Mouse (Mus musculus): ENCODE data around the gene Lipt1. TPM values are rescaled to one million over a fixed set of nuclear protein-coding genes. Genes with fewer than 3 reads are reported as not detected.

Gene Lipt1
- polyA plus RNA-seq, 1 experiment from 2014 or later: 9.1 TPM

DNA sequence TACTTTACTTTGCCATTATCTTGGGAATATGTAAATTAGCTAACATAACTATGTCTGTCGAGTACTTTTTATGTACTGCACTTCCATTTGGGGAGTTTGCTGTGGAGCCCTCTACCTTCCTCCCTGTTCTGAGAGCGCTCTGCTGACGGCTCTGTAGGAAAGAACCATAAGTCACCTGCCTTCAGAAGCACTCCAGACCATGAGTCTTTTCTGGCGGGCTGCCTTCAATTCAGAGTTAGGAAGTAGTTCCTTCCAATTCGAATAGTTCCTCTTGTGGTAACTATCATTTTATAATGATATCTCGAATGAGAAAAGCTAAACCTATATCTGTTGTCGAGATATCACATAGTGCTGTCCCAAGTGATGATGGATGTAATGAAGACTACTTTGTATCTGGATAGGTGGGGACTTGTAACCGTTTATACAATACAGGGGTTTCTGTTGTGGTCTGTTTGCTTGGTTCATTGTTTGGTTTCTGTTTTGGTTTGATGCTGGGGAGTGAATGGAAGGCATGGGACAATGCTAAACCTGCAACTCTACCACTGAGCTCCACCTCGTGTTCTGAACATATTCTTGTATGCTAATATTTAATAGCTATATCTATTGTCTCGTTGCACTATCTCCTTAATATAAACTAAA is 3.7 kb upstream of the Lipt1 start:
- WGBS: 73% methylated on average over 10 of the region's 10 CpGs
- no peaks in the 10 kb centered on the region for H3K27me3 ChIP-seq (ENCODE audit: control insufficient read depth, insufficient read depth, low read length)
- H3K9me3 ChIP-seq (ENCODE audit: control insufficient read depth, low read length): no peaks in the 10 kb centered on the region
- no peak for ATAC-seq (ENCODE audit: low FRiP score, low TSS enrichment)
- peaks cover 16% of the 10 kb centered on the region; the same call in 1 of the 2 replicates for H3K4me1 ChIP-seq (ENCODE audit: control insufficient read depth, insufficient read depth, low read length)
- no peak overlapping the region for H3K9ac ChIP-seq (replicated peaks; ENCODE audit: low read length)
- no peaks in the 10 kb centered on the region for H3K36me3 ChIP-seq (ENCODE audit: control insufficient read depth, insufficient read depth, low read length)
- H3K27ac ChIP-seq (replicated peaks; ENCODE audit: low read depth, low read length): no peak overlapping the region
- no peak overlapping the region for H3K4me3 ChIP-seq (replicated peaks; ENCODE audit: low read depth, low read length)
- no peak for DNase-seq
- H3K4me2 ChIP-seq (ENCODE audit: low read length): no peak overlapping the region

DNA sequence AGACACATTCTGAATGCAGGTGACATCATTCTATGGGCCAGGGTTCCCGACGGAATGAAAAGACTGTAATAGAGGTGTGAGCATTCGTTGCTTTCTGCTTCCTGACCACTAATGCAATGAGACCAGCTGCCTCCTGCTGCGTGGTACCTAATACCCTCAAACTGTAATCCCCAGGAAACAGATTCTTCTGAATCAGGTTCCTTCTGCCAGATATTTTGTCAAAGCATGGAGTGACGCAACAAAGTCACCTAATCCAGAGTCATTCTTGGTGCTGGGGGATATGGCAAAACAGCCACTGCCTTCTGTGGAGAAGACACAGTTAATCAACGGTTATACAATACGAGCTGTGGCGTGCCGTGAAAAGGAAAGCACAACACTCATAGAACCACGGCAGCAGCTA is 2.9 kb upstream of the Lipt1 start:
- no peak for ATAC-seq (ENCODE audit: low FRiP score, low TSS enrichment)
- no peak for DNase-seq
- H3K4me3 ChIP-seq (replicated peaks; ENCODE audit: low read depth, low read length): no peak overlapping the region
- no peak overlapping the region for H3K9ac ChIP-seq (replicated peaks; ENCODE audit: low read length)
- no peaks in the 10 kb centered on the region for H3K36me3 ChIP-seq (ENCODE audit: control insufficient read depth, insufficient read depth, low read length)
- no peak overlapping the region for H3K27ac ChIP-seq (replicated peaks; ENCODE audit: low read depth, low read length)
- H3K4me2 ChIP-seq (ENCODE audit: low read length): no peak overlapping the region
- WGBS: 68% methylated on average over 10 of the region's 10 CpGs
- no peaks in the 10 kb centered on the region for H3K27me3 ChIP-seq (ENCODE audit: control insufficient read depth, insufficient read depth, low read length)
- H3K9me3 ChIP-seq (ENCODE audit: control insufficient read depth, low read length): no peaks in the 10 kb centered on the region
- H3K4me1 ChIP-seq (ENCODE audit: control insufficient read depth, insufficient read depth, low read length): peaks cover 20% of the 10 kb centered on the region

DNA sequence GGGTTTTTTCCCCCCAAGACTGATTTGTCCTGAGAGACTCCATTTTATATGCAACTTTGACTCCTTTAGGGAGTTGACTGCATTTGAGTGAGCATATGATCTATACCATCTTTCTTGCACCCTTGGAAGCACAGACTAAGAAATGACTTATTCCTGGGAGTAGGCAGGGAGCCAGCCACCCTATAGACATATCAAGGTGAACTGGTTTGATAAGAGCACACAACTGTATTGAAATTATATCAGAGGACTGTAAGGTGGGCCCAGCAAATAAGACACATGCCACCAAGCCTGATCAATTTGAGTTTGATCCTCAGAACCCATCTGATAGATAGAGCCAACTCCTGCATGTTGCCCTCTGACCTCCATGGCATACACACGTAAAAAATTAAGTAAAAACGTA is 2.2 kb upstream of the Lipt1 start:
- DNase-seq: no peak
- Histone ChIP-seq H3K27ac (replicated peaks; ENCODE audit: low read depth, low read length) (no peak overlapping the region), H3K27me3 (ENCODE audit: control insufficient read depth, insufficient read depth, low read length) (no peaks in the 10 kb centered on the region), H3K4me3 (replicated peaks; ENCODE audit: low read depth, low read length) (no peak overlapping the region), H3K4me2 (ENCODE audit: low read length) (no peak overlapping the region), H3K36me3 (ENCODE audit: control insufficient read depth, insufficient read depth, low read length) (no peaks in the 10 kb centered on the region), H3K9me3 (ENCODE audit: control insufficient read depth, low read length) (no peaks in the 10 kb centered on the region), H3K9ac (replicated peaks; ENCODE audit: low read length) (no peak overlapping the region), H3K4me1 (ENCODE audit: control insufficient read depth, insufficient read depth, low read length) (peaks cover 16% of the 10 kb centered on the region)
- no peak for ATAC-seq (ENCODE audit: low FRiP score, low TSS enrichment)
- 64% methylated on average over 2 of the region's 2 CpGs for WGBS

DNA sequence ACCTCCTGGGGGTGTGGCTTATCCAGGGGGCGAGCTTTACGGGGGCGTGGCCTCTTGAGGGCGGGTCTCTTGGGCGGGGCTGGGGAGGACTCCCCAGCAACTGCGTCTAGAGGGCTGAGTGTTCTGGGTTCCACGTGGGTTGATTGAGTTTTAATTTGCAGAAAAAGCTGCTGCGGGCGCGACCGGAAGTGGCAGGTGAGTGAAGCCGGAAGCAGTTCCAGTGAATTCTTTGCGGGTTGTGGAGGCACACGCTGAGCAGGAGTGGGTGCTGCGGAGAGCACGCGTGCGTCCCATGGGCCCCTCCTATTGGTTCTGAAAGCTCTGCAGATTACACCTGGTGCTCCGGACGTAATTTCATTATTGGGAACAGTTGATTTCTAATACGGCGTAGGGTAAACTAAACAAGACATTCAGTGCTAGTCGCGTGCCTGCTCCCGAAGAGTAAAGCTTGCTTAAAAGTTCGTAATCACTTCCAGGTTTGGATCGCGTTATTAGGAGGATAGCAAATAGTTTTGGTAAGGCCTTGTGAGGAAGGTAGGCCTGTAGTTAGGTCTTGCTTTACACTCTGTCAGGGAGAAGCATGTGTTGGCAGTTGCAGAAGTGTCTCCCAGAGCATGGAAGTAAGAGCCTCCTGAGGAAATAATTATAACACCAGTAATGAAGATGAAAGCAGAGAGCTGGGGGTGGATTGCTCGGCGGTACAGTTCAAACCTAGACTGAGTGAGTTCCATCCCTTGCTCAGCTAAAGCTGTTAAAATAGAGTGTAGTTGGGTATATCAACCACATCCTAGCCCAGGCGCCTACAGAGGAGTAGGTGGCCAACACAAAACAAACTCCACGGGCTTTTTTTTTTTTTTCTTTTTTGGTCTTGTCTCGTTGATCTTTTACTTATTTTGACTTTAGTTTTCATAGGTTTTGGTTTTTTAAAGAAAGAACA is 861 bp downstream of the Lipt1 start:
- Histone ChIP-seq H3K9ac (replicated peaks; ENCODE audit: low read length) (peak overlapping the region; percentile 40), H3K4me2 (ENCODE audit: low read length) (peak overlapping the region; percentile 77), H3K27me3 (ENCODE audit: control insufficient read depth, insufficient read depth, low read length) (no peaks in the 10 kb centered on the region), H3K4me1 (ENCODE audit: control insufficient read depth, insufficient read depth, low read length) (peaks cover 12% of the 10 kb centered on the region), H3K4me3 (replicated peaks; ENCODE audit: low read depth, low read length) (peak overlapping the region; percentile 51), H3K9me3 (ENCODE audit: control insufficient read depth, low read length) (no peaks in the 10 kb centered on the region), H3K27ac (replicated peaks; ENCODE audit: low read depth, low read length) (peak overlapping the region; percentile 70), H3K36me3 (ENCODE audit: control insufficient read depth, insufficient read depth, low read length) (peaks cover 17% of the 10 kb centered on the region)
- peak; percentile 82 for DNase-seq
- peak; percentile 85 for ATAC-seq (ENCODE audit: low FRiP score, low TSS enrichment)
- 7% methylated on average over 33 of the region's 33 CpGs for WGBS

DNA sequence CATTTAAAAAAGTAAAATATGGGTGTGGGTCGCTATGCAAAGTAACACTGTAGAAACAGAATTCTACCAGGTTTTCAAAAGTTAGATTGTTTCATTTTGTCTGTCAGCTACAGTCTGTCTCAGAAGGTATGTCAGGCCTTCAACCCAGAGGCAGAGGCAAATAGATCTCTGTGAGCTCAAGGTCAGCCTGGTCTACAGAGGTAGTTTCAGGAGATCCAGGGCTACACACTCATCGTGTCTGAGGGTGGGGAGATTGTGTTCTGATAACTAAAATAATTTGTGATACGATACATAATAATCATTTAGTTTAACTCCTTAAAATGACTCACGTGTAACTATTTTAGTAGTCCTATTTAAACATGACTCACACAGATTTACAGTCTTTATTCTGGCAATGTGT is 1.6 kb downstream of the Lipt1 start:
- Histone ChIP-seq H3K4me2 (ENCODE audit: low read length) (peak overlapping the region; percentile 77), H3K4me1 (ENCODE audit: control insufficient read depth, insufficient read depth, low read length) (peaks cover 12% of the 10 kb centered on the region), H3K9ac (replicated peaks; ENCODE audit: low read length) (no peak overlapping the region), H3K9me3 (ENCODE audit: control insufficient read depth, low read length) (no peaks in the 10 kb centered on the region), H3K36me3 (ENCODE audit: control insufficient read depth, insufficient read depth, low read length) (peaks cover 23% of the 10 kb centered on the region), H3K27ac (replicated peaks; ENCODE audit: low read depth, low read length) (no peak overlapping the region), H3K4me3 (replicated peaks; ENCODE audit: low read depth, low read length) (no peak overlapping the region), H3K27me3 (ENCODE audit: control insufficient read depth, insufficient read depth, low read length) (no peaks in the 10 kb centered on the region)
- WGBS: 93% methylated on average over 4 of the region's 4 CpGs
- no peak for ATAC-seq (ENCODE audit: low FRiP score, low TSS enrichment)
- no peak for DNase-seq

- WGBS: 96% methylated on average over 13 of the region's 13 CpGs
- Histone ChIP-seq H3K4me3 (replicated peaks; ENCODE audit: low read depth, low read length) (no peak overlapping the region), H3K27ac (replicated peaks; ENCODE audit: low read depth, low read length) (no peak overlapping the region), H3K4me2 (ENCODE audit: low read length) (no peak overlapping the region), H3K9me3 (ENCODE audit: control insufficient read depth, low read length) (no peaks in the 10 kb centered on the region), H3K9ac (replicated peaks; ENCODE audit: low read length) (no peak overlapping the region), H3K27me3 (ENCODE audit: control insufficient read depth, insufficient read depth, low read length) (no peaks in the 10 kb centered on the region), H3K36me3 (ENCODE audit: control insufficient read depth, insufficient read depth, low read length) (peaks cover 52% of the 10 kb centered on the region), H3K4me1 (ENCODE audit: control insufficient read depth, insufficient read depth, low read length) (peaks cover 4% of the 10 kb centered on the region; the same call in 1 of the 2 replicates)
- no peak for ATAC-seq (ENCODE audit: low FRiP score, low TSS enrichment)
- no peak for DNase-seq
These were observed 6.4 kb downstream of the Lipt1 start for GRCm38 (mm10) chr1:37877736-37878460.

GRCm38 (mm10) chr1:37883411-37883810 is 11.9 kb downstream of the Lipt1 start:
- peaks cover 42% of the 10 kb centered on the region for H3K36me3 ChIP-seq (ENCODE audit: control insufficient read depth, insufficient read depth, low read length)
- DNase-seq: no peak
- H3K9me3 ChIP-seq (ENCODE audit: control insufficient read depth, low read length): no peaks in the 10 kb centered on the region
- H3K9ac ChIP-seq (replicated peaks; ENCODE audit: low read length): no peak overlapping the region
- no peak overlapping the region for H3K27ac ChIP-seq (replicated peaks; ENCODE audit: low read depth, low read length)
- no peaks in the 10 kb centered on the region for H3K4me1 ChIP-seq (ENCODE audit: control insufficient read depth, insufficient read depth, low read length)
- WGBS: 94% methylated on average over 4 of the region's 4 CpGs
- H3K4me3 ChIP-seq (replicated peaks; ENCODE audit: low read depth, low read length): no peak overlapping the region
- H3K27me3 ChIP-seq (ENCODE audit: control insufficient read depth, insufficient read depth, low read length): no peaks in the 10 kb centered on the region
- no peak overlapping the region for H3K4me2 ChIP-seq (ENCODE audit: low read length)
- ATAC-seq (ENCODE audit: low FRiP score, low TSS enrichment): no peak

- ATAC-seq (ENCODE audit: low FRiP score, low TSS enrichment): no peak
- Histone ChIP-seq H3K9ac (replicated peaks; ENCODE audit: low read length) (no peak overlapping the region), H3K9me3 (ENCODE audit: control insufficient read depth, low read length) (no peaks in the 10 kb centered on the region), H3K27me3 (ENCODE audit: control insufficient read depth, insufficient read depth, low read length) (no peaks in the 10 kb centered on the region), H3K27ac (replicated peaks; ENCODE audit: low read depth, low read length) (no peak overlapping the region), H3K4me1 (ENCODE audit: control insufficient read depth, insufficient read depth, low read length) (peaks cover 3% of the 10 kb centered on the region), H3K4me3 (replicated peaks; ENCODE audit: low read depth, low read length) (no peak overlapping the region), H3K36me3 (ENCODE audit: control insufficient read depth, insufficient read depth, low read length) (peaks cover 32% of the 10 kb centered on the region; the same call in 1 of the 2 replicates), H3K4me2 (ENCODE audit: low read length) (no peak overlapping the region)
- WGBS: 77% methylated on average over 4 of the region's 4 CpGs
- no peak for DNase-seq
These were observed 12.9 kb downstream of the Lipt1 start for GRCm38 (mm10) chr1:37884451-37884850.
